Mouse (Mus musculus) heart, embryonic 14.5 days (tissue): ENCODE measurements at regions not wholly inside any gene's neighbourhood (a gene's known extent, or its start where the extent isn't known, plus 50 kb on each side); places are given as distances from the start of the nearest gene placed in this dataset.

ENCODE experiments used
- ATAC-seq: fragments of 200-750 bp; cut with Nextera tagmentation; 2 replicates; pipeline ENCODE4 v1.8.0; 2017; ENCODE audit warnings: low read depth, moderate TSS enrichment; ENCODE audit not compliant: insufficient number of reproducible peaks, insufficient read depth, low FRiP score
- H3K27ac ChIP-seq, 2 experiments: fragments of 200-500 bp in 1 of 2; fragments of 300-500 bp in 1 of 2; sonication (generic) in 1 of 2; replicated peaks in 1 of 2; 2 replicates each; pipeline ENCODE4 v1.5.1; 2012 to 2014; ENCODE audit warnings: low read depth in 2 of 2, low read length in 2 of 2, control low read depth in 1 of 2, mild to moderate bottlenecking in 1 of 2, mixed read lengths in 1 of 2; ENCODE audit not compliant: control insufficient read depth in 1 of 2, insufficient read depth in 1 of 2
- H3K27me3 ChIP-seq: fragments of 300-500 bp; sonication (generic); 2 replicates; pipeline ENCODE4 v1.6.1; 2014; ENCODE audit warnings: mild to moderate bottlenecking, low read length, control low read depth; ENCODE audit not compliant: control insufficient read depth, insufficient read depth
- H3K36me3 ChIP-seq: fragments of 300-500 bp; sonication (generic); 2 replicates; pipeline ENCODE4 v1.6.1; 2014; ENCODE audit warnings: mild to moderate bottlenecking, control low read depth, low read length, mixed read lengths; ENCODE audit not compliant: control insufficient read depth, insufficient read depth
- H3K4me1 ChIP-seq, 2 experiments: fragments of 200-500 bp in 1 of 2; fragments of 300-500 bp in 1 of 2; sonication (generic) in 1 of 2; 2 replicates each; pipeline ENCODE4 v1.6.1; 2012 to 2014; ENCODE audit warnings: low read length in 2 of 2, control low read depth in 1 of 2, mixed read lengths in 1 of 2; ENCODE audit not compliant: control insufficient read depth in 2 of 2, insufficient read depth in 2 of 2
- H3K4me2 ChIP-seq: fragments of 300-500 bp; sonication (generic); 2 replicates; pipeline ENCODE4 v1.6.1; 2014; ENCODE audit warnings: mild to moderate bottlenecking, low read length
- H3K4me3 ChIP-seq, 2 experiments: fragments of 200-500 bp in 1 of 2; fragments of 300-500 bp in 1 of 2; sonication (generic) in 1 of 2; 2 replicates each; pipeline ENCODE4 v1.5.1; 2012 to 2014; ENCODE audit warnings: low read length in 2 of 2, mild to moderate bottlenecking in 2 of 2, control low read depth in 1 of 2, low read depth in 1 of 2, moderate library complexity in 1 of 2; ENCODE audit not compliant: control insufficient read depth in 1 of 2, insufficient read depth in 1 of 2
- H3K9ac ChIP-seq: fragments of 300-500 bp; sonication (generic); 2 replicates; pipeline ENCODE4 v1.6.1; 2014; ENCODE audit warnings: mild to moderate bottlenecking, low read length
- H3K9me3 ChIP-seq: fragments of 300-500 bp; sonication (generic); 2 replicates; pipeline ENCODE4 v1.6.1; 2016; ENCODE audit warnings: low read length, control low read depth; ENCODE audit not compliant: control insufficient read depth
- WGBS: fragments of 180-500 bp; shearing (Covaris S2); extraction: QIAGEN DNeasy Blood & Tissue Kit; methylation state at CpG from one replicate; pipeline ENCODE4 v1.1.7; 2014; 5-methylcytosine and 5-hydroxymethylcytosine counted together

GRCm38 (mm10) chr12:27796642-27797041 is 454.3 kb upstream of the Sox11 start:
- 65% methylated on average over 4 of the region's 4 CpGs for WGBS
- no peaks in the 10 kb centered on the region for H3K36me3 ChIP-seq
- H3K27me3 ChIP-seq: no peaks in the 10 kb centered on the region
- H3K9me3 ChIP-seq: no peaks in the 10 kb centered on the region
- no peak overlapping the region for H3K4me2 ChIP-seq
- H3K9ac ChIP-seq: no peak overlapping the region
- no peak overlapping the region for H3K27ac ChIP-seq
- ATAC-seq: no peak
- peaks cover 4% of the 10 kb centered on the region in 2 experiments; a peak in 3 of 4 replicates for H3K4me1 ChIP-seq
- no peak overlapping the region for H3K4me3 ChIP-seq

- Histone ChIP-seq H3K4me3 (no peak overlapping the region), H3K4me2 (no peak overlapping the region), H3K36me3 (no peaks in the 10 kb centered on the region), H3K27ac (no peak overlapping the region), H3K27me3 (no peaks in the 10 kb centered on the region), H3K9me3 (no peaks in the 10 kb centered on the region), H3K4me1 (peaks cover 4 to 5% of the 10 kb centered on the region in 2 experiments; a peak in 2 of 4 replicates), H3K9ac (no peak overlapping the region)
- ATAC-seq: no peak
- WGBS: 8% methylated on average over 3 of the region's 3 CpGs
Measured at GRCm38 (mm10) chr12:27786716-27787291, 444.4 kb upstream of the Sox11 start.

GRCm38 (mm10) chr12:27780801-27781200 is 438.4 kb upstream of the Sox11 start:
- no peak for ATAC-seq
- 76% methylated on average over 1 of the region's 1 CpGs for WGBS
- H3K9ac ChIP-seq: no peak overlapping the region

GRCm38 (mm10) chr12:27765948-27766347 is 423.6 kb upstream of the Sox11 start:
- no peak for ATAC-seq
- Histone ChIP-seq H3K27me3 (no peaks in the 10 kb centered on the region), H3K4me1 (no peaks in the 10 kb centered on the region), H3K9ac (no peak overlapping the region), H3K36me3 (no peaks in the 10 kb centered on the region), H3K4me2 (no peak overlapping the region), H3K9me3 (no peaks in the 10 kb centered on the region), H3K27ac (no peak overlapping the region), H3K4me3 (no peak overlapping the region)
- 47% methylated on average over 1 of the region's 1 CpGs for WGBS

More at GRCm38 (mm10) chr12:27780801-27781200, 438.4 kb upstream of the Sox11 start:
- Histone ChIP-seq H3K9me3 (no peaks in the 10 kb centered on the region), H3K27ac (no peak overlapping the region), H3K4me1 (no peaks in the 10 kb centered on the region), H3K4me2 (no peak overlapping the region), H3K36me3 (no peaks in the 10 kb centered on the region), H3K27me3 (no peaks in the 10 kb centered on the region), H3K4me3 (no peak overlapping the region)

GRCm38 (mm10) chr12:27759016-27759415 is 416.6 kb upstream of the Sox11 start:
- ATAC-seq: no peak
- Histone ChIP-seq H3K4me1 (no peaks in the 10 kb centered on the region), H3K4me3 (no peak overlapping the region), H3K9ac (no peak overlapping the region), H3K4me2 (no peak overlapping the region), H3K27ac (no peak overlapping the region), H3K9me3 (no peaks in the 10 kb centered on the region), H3K27me3 (no peaks in the 10 kb centered on the region), H3K36me3 (no peaks in the 10 kb centered on the region)

- Histone ChIP-seq H3K4me2 (no peak overlapping the region), H3K9me3 (no peaks in the 10 kb centered on the region)
Measured at GRCm38 (mm10) chr12:27757641-27758040, 415.3 kb upstream of the Sox11 start.

GRCm38 (mm10) chr12:27724619-27725200 is 382.3 kb upstream of the Sox11 start:
- WGBS: 63% methylated on average over 5 of the region's 5 CpGs
- Histone ChIP-seq H3K36me3 (no peaks in the 10 kb centered on the region), H3K4me2 (no peak overlapping the region), H3K27ac (no peak overlapping the region), H3K4me1 (no peaks in the 10 kb centered on the region), H3K9ac (no peak overlapping the region), H3K27me3 (no peaks in the 10 kb centered on the region), H3K9me3 (no peaks in the 10 kb centered on the region), H3K4me3 (no peak overlapping the region)
- ATAC-seq: no peak

More at GRCm38 (mm10) chr12:27757641-27758040, 415.3 kb upstream of the Sox11 start:
- ATAC-seq: no peak
- Histone ChIP-seq H3K36me3 (no peaks in the 10 kb centered on the region), H3K4me3 (no peak overlapping the region), H3K27ac (no peak overlapping the region), H3K4me1 (no peaks in the 10 kb centered on the region), H3K9ac (no peak overlapping the region), H3K27me3 (no peaks in the 10 kb centered on the region)

GRCm38 (mm10) chr12:27680459-27680858 is 338.1 kb upstream of the Sox11 start:
- Histone ChIP-seq H3K9ac (no peak overlapping the region), H3K4me1 (no peaks in the 10 kb centered on the region), H3K4me2 (no peak overlapping the region), H3K27ac (no peak overlapping the region), H3K9me3 (no peaks in the 10 kb centered on the region), H3K4me3 (no peak overlapping the region), H3K36me3 (no peaks in the 10 kb centered on the region), H3K27me3 (no peaks in the 10 kb centered on the region)
- no peak for ATAC-seq
